Mouse (Mus musculus) brain, adult 10 weeks (tissue): ENCODE data around the gene Zfp879. TPM values are rescaled to one million over a fixed set of nuclear protein-coding genes. Genes with fewer than 3 reads are reported as not detected.

Source experiments
- polyA plus RNA-seq: library from polyadenylated mRNA; stranded (reverse); fragments of 350-450 nt; fragmentation: Illumina TruSeq; extraction: RNeasy Lipid Tissue Mini Kit (QIAGEN cat#74804); gene quantifications from one replicate; pipeline ENCODE4 v1.2.3, GENCODE M21; 2015; ENCODE audit warnings: low read depth, low replicate concordance

The Zfp879 gene
- polyA plus RNA-seq = 3.5 TPM

DNA sequence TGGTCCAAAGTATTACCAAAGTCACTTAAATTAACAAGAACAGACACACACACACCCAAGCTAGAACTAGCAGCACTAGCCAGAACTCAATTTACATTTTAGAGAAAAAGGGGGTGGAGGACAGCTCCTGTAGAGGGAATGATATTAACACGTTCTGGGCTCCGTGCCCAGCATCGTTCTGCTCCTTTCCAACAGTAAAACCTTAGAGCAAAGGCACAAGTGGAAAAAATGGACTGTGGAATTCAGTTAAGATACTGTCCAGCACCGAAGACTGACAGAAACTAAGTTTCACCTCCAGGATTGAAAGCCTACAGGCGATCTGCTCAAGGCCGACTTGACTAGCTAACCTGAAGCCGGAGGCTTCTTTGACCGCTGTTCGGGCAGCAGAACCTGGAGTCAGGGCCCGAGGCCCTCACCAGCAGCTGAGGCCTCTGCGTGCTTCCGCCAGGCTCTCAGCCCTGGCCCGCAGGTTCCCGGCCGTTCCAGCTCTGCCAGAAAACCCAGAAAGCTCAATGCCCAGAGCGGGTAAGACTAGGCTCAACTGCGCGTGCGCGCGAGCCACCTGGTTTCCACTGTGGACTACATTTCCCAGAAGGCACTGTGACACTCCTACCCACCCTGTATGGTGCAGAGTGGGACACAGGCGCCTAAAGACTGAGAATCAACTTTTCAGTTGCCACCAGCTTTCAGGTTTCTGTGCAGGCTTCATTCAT lies at the start of gene Zfp879:
TSS of gene Zfp879 (minus strand) at position 530 of the 713 bp plus-strand sequence.

DNA sequence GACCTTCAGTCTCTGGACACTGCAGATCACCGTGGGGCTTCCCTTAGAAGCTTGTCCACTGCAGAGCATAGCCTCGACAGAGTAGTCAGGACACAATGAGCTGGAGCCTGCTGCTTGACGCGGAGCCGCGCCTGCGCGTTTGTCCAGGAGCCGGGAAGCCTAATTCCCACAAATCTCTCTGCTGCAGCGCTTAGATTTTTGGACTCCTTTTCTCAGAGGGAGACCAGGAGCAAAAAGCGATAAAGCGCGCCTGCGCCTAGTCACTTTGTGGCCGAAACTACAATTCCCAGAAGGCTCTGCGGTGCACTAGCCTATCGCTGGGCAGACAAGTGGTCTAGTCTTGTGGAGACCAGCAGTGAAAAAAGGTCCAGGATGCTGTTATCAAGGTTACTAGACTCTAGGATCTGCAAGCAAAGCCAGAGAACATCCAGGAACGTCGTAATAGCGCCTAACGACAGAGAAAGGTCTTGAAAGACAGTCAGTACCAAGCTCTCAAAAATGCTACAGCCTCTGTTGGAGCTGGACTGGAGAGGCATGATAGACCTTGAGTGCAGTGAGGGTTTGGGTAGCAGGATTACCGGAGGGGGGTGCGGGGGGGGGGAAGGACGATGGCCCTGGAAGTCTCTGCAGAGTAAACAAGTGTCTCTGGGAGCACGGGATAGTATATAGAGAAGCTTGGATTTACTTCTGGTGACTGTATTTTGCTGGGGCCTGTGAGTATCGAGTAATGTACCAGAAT lies 46.2 kb upstream of the Zfp879 start, which contains the start of gene Zfp454:
TSS of gene Zfp454 (minus strand) at position 262 of the 739 bp plus-strand sequence.

DNA sequence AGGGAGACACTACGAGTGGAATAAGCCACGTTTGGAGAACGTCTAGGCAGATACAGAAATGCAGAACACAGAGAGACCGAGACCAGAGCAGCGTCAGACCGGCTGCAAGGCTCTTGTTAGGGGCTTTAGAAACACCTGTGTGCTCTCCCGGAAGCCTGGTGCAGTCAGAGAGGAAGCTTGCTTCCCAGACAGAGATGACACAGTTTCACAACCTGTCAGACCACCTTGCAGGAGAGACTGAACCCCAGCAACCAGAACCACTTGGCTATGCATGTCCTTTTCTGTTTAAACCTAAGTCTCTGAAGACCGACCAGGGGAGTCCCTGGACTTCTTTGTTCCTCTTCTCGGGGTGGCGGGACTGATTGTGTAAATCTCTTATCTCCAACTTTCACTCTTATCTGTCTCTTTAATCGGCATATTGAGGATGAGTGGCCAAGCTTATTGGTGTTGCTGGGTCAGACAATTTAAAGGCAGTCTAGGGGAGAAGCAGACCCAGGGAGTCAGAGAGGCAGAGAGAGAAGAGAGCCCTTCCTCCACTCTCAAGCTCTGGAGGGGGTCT lies 8.9 kb upstream of the Zfp879 start, which contains the start of gene Grm6:
TSS of gene Grm6 (plus strand) at position 509 of the 559 bp plus-strand sequence.

DNA sequence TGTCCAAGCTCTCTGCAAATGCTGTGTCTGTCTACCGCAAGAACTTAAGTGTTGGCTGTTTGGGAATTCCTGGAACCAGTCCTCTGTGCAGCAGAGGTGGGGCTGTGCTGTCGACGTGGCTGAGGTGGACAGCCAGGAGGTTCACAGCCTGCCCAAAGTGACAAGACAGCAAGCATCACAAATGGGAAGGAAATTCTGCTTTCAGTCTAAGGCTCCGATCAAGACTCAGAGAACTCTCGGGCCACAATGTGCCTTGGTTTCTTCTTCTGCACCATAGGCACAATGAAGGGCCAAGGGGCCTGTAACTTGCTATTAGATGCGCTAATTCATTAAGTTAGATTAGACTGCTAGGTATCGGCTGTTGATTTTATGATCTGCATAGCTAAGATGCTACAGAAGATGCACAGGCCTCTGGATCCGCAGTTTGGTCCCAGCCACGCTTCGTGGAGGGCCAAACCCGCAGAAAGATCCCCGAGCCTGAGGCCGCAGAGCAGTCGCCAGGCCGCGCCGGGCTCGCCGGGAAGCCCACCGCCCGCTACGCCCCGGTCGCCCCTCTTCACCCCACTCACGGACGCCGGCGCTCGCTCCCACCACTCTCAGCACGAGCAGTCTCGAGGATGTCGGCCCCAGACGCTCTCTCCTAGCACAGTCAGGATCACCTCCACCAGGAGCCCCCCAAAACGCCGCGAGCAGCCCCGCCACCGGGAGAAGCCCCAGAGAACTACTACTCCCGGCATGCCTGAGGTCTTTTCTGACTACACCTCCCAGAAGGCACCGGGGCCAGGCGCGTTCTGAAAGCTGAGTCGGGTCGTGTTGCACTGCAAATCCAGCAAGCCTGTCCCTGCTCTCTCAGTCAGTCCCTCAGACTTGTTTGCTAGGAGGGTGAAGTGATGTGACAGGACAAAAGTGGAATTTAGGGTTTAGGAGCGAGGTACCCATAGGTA lies 14.1 kb downstream of the Zfp879 start, which contains the start of gene Zfp354c:
TSS of gene Zfp354c (minus strand) at position 715 of the 944 bp plus-strand sequence.

Other genes starting within 250 kb of the Zfp879 start
- gene Adamts2, start 239.5 kb downstream of the Zfp879 start, polyA plus RNA-seq = 6.4 TPM
- 29.3 TPM for gene Zfp354c, start 13.8 kb downstream of the Zfp879 start, polyA plus RNA-seq
- gene Grm6, start 9.1 kb upstream of the Zfp879 start, polyA plus RNA-seq = not detected
- 5.7 TPM for gene Zfp454, start 46.1 kb upstream of the Zfp879 start, polyA plus RNA-seq
- 28.0 TPM for gene Zfp2, start 74.6 kb upstream of the Zfp879 start, polyA plus RNA-seq
- gene Zfp354b, start 90.1 kb upstream of the Zfp879 start, polyA plus RNA-seq = 4.7 TPM
- not detected for gene 4933414I15Rik, start 102.2 kb upstream of the Zfp879 start, polyA plus RNA-seq
- not detected for gene Prop1, start 112.2 kb upstream of the Zfp879 start, polyA plus RNA-seq
- not detected for gene Olfr1378, start 125.0 kb upstream of the Zfp879 start, polyA plus RNA-seq
- not detected for gene Olfr1377, start 140.4 kb upstream of the Zfp879 start, polyA plus RNA-seq
- not detected for gene Olfr51, start 162.0 kb upstream of the Zfp879 start, polyA plus RNA-seq
- gene Olfr54, start 172.7 kb upstream of the Zfp879 start, polyA plus RNA-seq = not detected
- gene Olfr1375, start 206.6 kb upstream of the Zfp879 start, polyA plus RNA-seq = not detected
- gene Zfp354a, start 217.7 kb upstream of the Zfp879 start, polyA plus RNA-seq = 8.3 TPM